Mouse (Mus musculus): ENCODE data around the gene Cln6. TPM values are rescaled to one million over a fixed set of nuclear protein-coding genes. Genes with fewer than 3 reads are reported as not detected.
"Not testable (repeated sequence)": the region's sequence is repeated elsewhere in the genome, so short reads cannot be mapped to it uniquely, and the experiment has no call there.

Cln6 gene
- polyA plus RNA-seq, 1 experiment from 2014 or later, result 19.7 TPM

DNA sequence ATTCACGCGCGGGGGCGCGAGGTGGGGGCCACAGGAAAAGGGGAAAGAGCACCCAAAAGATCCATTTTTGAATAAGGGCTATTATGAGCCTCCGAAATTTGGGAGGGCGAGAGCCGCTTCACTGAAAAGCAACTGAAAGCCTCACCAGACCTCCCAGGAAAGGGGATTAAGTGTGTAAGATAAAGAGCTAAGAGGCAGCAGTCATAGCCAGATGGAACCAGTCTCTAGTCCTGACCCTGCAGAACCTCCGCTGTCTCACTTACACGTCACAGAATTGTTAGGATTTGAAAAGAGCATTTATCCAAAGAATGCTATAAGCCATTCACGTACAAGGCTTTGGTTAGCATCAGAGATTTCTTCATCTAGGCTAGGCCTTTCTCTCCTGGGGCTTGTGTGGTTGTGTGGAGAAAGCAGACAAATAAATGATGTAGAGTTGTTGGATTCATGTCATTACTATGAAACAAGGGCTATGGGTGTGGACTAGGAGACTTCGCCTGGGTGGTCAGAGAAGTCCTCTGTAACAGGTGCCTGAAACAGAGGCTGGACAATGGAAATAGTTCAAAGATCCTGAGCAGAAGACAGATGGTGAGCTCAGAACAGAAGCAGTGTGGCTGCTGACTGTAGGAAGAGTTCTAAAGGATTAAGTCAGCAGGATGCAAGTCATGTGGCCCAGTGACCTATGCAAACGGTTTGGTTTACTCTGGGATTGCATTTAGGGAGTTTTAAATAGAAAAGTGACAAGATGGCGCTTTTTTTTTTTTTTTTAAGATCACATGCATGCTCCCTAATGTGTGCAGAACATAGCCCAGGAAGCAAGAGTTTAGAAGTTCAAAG lies 26.2 kb upstream of the Cln6 start:
- no peaks in the 10 kb centered on the region for H3K27me3 ChIP-seq (ENCODE audit: control insufficient read depth, insufficient read depth, low read length)
- no peaks in the 10 kb centered on the region for H3K9me3 ChIP-seq (ENCODE audit: control insufficient read depth, low read length)
- no peaks in the 10 kb centered on the region for H3K36me3 ChIP-seq (ENCODE audit: control insufficient read depth, insufficient read depth, low read length)
- peak overlapping the region; percentile 96 to 98 for H3K27ac ChIP-seq (replicated peaks in 1 of 2; ENCODE audit: control insufficient read depth in 1 of 2, insufficient read depth in 1 of 2, low read depth in 2 of 2, low read length in 2 of 2)
- H3K4me2 ChIP-seq (ENCODE audit: low read length), result peak overlapping the region; percentile 89
- peak overlapping the region; percentile 75 to 98 for H3K4me3 ChIP-seq (ENCODE audit: control insufficient read depth in 1 of 2, insufficient read depth in 1 of 2, low read depth in 1 of 2, low read length in 2 of 2)
- WGBS, result 10% methylated on average over 14 of the region's 14 CpGs
- H3K4me1 ChIP-seq (ENCODE audit: control insufficient read depth in 2 of 2, insufficient read depth in 2 of 2, low read length in 2 of 2), result peaks cover 11 to 42% of the 10 kb centered on the region in 2 experiments
- ATAC-seq (ENCODE audit: insufficient number of reproducible peaks, insufficient read depth, low FRiP score, low read depth), result no peak
- H3K9ac ChIP-seq (ENCODE audit: low read length), result peak overlapping the region; percentile 97

DNA sequence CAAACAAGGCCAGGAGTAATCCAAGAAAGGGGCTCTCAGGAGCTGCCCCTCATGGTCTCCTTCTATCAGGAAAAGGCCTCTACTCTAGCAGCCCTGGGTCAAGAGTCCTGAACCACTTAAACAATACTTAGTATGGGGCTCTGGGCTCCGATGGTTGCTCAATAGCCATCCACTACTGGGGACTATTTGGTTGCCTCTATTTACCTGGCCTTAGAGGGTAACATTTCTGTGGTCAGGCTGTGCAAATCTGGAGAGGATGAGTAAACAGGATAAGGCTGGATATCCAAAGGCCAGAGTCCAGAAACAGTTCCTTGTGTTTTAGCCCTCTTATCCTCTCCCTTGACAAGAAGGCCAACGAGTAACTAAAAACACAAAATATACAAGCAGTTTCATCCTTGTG lies 23.8 kb upstream of the Cln6 start:
- 84% methylated on average over 2 of the region's 2 CpGs for WGBS
- Histone ChIP-seq H3K4me3 (ENCODE audit: control insufficient read depth in 1 of 2, insufficient read depth in 1 of 2, low read depth in 1 of 2, low read length in 2 of 2) (no peak overlapping the region), H3K9ac (ENCODE audit: low read length) (no peak overlapping the region), H3K4me2 (ENCODE audit: low read length) (no peak overlapping the region), H3K4me1 (ENCODE audit: control insufficient read depth in 2 of 2, insufficient read depth in 2 of 2, low read length in 2 of 2) (peaks cover 21 to 40% of the 10 kb centered on the region in 2 experiments), H3K36me3 (ENCODE audit: control insufficient read depth, insufficient read depth, low read length) (no peaks in the 10 kb centered on the region), H3K9me3 (ENCODE audit: control insufficient read depth, low read length) (no peaks in the 10 kb centered on the region), H3K27me3 (ENCODE audit: control insufficient read depth, insufficient read depth, low read length) (no peaks in the 10 kb centered on the region), H3K27ac (replicated peaks in 1 of 2; ENCODE audit: control insufficient read depth in 1 of 2, insufficient read depth in 1 of 2, low read depth in 2 of 2, low read length in 2 of 2) (no peak overlapping the region)
- no peak for ATAC-seq (ENCODE audit: insufficient number of reproducible peaks, insufficient read depth, low FRiP score, low read depth)

DNA sequence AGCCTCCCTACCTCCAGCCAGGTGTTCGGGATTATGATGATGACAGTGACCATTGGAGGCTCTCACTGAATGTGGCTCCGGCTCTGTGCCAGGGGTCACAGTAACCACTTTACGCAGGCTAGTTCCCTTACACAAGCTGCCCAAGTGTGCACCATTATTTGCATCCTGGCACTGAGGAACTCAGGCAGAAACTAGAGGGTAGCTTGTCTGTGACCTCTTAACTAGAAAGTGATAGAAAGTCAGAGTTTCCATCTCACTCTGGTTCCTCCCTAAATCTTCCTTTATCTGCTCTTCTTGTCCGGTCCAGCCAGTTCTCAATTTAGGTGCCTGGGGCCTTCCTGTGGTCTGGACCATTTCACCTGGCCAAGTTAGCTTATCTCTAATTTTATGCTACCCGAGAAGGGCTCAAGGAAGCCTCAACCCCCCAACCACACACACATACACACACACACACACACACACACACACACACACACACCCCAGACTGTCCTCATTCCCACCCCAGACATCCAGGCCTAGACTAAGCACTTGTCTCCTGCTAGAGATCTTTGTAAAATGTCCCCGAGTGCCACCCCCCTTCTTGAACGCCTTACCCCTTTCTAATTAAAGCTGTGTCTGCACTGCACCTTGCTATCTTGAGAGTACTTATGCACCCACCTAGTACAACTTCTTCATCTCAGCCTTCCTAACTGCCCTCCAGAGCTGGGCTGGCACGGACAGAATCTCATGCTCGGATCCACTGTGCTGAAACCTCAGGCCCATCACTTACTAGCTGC lies 22.1 kb upstream of the Cln6 start:
- no peaks in the 10 kb centered on the region for H3K27me3 ChIP-seq (ENCODE audit: control insufficient read depth, insufficient read depth, low read length)
- H3K4me2 ChIP-seq (ENCODE audit: low read length), result peak overlapping the region; percentile 34
- H3K9me3 ChIP-seq (ENCODE audit: control insufficient read depth, low read length), result no peaks in the 10 kb centered on the region
- H3K4me3 ChIP-seq (ENCODE audit: control insufficient read depth in 1 of 2, insufficient read depth in 1 of 2, low read depth in 1 of 2, low read length in 2 of 2), result no peak overlapping the region
- H3K36me3 ChIP-seq (ENCODE audit: control insufficient read depth, insufficient read depth, low read length), result no peaks in the 10 kb centered on the region
- no peak overlapping the region for H3K9ac ChIP-seq (ENCODE audit: low read length)
- ATAC-seq (ENCODE audit: insufficient number of reproducible peaks, insufficient read depth, low FRiP score, low read depth), result no peak
- peaks cover 21 to 32% of the 10 kb centered on the region in 2 experiments for H3K4me1 ChIP-seq (ENCODE audit: control insufficient read depth in 2 of 2, insufficient read depth in 2 of 2, low read length in 2 of 2)
- WGBS, result 52% methylated on average over 9 of the region's 9 CpGs
- peak overlapping the region; percentile 71 to 76; a peak in 3 of 4 replicates for H3K27ac ChIP-seq (replicated peaks in 1 of 2; ENCODE audit: control insufficient read depth in 1 of 2, insufficient read depth in 1 of 2, low read depth in 2 of 2, low read length in 2 of 2)

DNA sequence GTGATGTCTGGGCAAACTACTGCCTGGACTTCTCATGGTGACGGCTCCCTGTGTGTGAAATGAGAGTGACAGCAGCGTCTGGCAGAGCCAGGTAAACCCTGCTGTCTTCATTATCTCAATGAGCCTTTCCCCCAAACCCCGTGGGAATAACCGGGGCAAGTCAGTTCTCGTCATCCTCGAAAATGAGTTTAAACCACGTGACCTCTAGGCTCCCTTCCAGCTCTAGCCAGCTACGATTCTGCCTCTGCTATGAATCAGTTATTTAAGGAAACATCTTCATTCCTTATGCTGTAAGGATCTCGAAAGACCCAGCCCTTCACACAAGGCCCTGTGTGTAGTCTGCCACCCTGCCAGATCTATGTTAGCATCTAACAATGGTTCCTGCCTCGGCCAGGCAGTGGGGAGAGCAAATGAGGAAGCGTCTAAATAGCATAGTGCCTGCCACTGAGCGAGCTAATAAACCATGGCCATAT lies 21.4 kb upstream of the Cln6 start:
- peak overlapping the region; percentile 71 to 76 for H3K27ac ChIP-seq (replicated peaks in 1 of 2; ENCODE audit: control insufficient read depth in 1 of 2, insufficient read depth in 1 of 2, low read depth in 2 of 2, low read length in 2 of 2)
- ATAC-seq (ENCODE audit: insufficient number of reproducible peaks, insufficient read depth, low FRiP score, low read depth), result 0 out of 2 replicates have a peak, but pooled peaks have one; percentile 35
- H3K9me3 ChIP-seq (ENCODE audit: control insufficient read depth, low read length), result no peaks in the 10 kb centered on the region
- no peaks in the 10 kb centered on the region for H3K27me3 ChIP-seq (ENCODE audit: control insufficient read depth, insufficient read depth, low read length)
- no peaks in the 10 kb centered on the region for H3K36me3 ChIP-seq (ENCODE audit: control insufficient read depth, insufficient read depth, low read length)
- H3K4me3 ChIP-seq (ENCODE audit: control insufficient read depth in 1 of 2, insufficient read depth in 1 of 2, low read depth in 1 of 2, low read length in 2 of 2), result no peak overlapping the region
- peak overlapping the region; percentile 34 for H3K4me2 ChIP-seq (ENCODE audit: low read length)
- peak overlapping the region; percentile 26 for H3K9ac ChIP-seq (ENCODE audit: low read length)
- WGBS, result 26% methylated on average over 12 of the region's 12 CpGs
- H3K4me1 ChIP-seq (ENCODE audit: control insufficient read depth in 2 of 2, insufficient read depth in 2 of 2, low read length in 2 of 2), result peaks cover 20 to 30% of the 10 kb centered on the region in 2 experiments

DNA sequence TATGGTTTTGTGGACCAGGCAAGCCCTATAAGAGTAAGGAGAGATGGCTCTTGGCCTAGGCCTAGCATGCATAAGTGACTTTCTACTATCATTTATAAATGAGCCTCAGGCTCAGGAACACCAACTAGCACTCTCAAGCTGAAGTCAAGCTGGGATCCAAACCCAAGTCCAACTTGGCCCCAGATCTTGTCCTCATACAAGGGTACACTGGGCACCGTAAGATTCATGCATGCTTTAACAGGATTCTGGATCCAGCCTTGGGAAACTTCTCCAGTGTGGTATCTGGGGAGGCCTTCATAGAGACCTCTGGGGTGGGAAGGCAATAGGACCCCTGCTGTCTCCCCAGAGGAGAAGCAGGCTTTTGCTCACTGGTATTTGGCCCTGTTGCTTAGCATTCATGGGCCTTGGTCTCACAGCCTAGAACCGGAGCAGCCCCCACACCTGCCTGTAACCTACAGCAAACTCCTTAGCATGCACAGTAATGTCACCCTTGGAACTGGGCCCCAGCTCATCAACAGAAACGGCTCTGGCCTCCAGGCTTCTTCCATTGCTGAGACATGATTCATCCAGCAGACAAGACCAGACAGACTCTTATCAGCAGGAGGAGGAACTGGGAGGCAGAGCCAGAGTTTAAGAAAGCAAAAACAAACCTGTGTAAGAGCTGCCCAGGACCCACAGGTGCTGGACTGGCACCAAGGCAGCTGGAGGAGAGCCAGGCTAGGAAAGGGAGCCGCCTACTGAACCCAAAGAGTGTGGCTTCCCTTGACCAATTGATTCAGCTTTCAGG lies 20.6 kb upstream of the Cln6 start:
- H3K4me2 ChIP-seq (ENCODE audit: low read length), result no peak overlapping the region
- H3K9me3 ChIP-seq (ENCODE audit: control insufficient read depth, low read length), result no peaks in the 10 kb centered on the region
- no peaks in the 10 kb centered on the region for H3K27me3 ChIP-seq (ENCODE audit: control insufficient read depth, insufficient read depth, low read length)
- WGBS, result 65% methylated on average over 4 of the region's 4 CpGs
- no peaks in the 10 kb centered on the region for H3K36me3 ChIP-seq (ENCODE audit: control insufficient read depth, insufficient read depth, low read length)
- no peak overlapping the region; the same call in 1 of the 2 replicates for H3K9ac ChIP-seq (ENCODE audit: low read length)
- H3K4me1 ChIP-seq (ENCODE audit: control insufficient read depth in 2 of 2, insufficient read depth in 2 of 2, low read length in 2 of 2), result peaks cover 19 to 23% of the 10 kb centered on the region in 2 experiments
- no peak for ATAC-seq (ENCODE audit: insufficient number of reproducible peaks, insufficient read depth, low FRiP score, low read depth)
- no peak overlapping the region for H3K4me3 ChIP-seq (ENCODE audit: control insufficient read depth in 1 of 2, insufficient read depth in 1 of 2, low read depth in 1 of 2, low read length in 2 of 2)
- peak overlapping the region in 1 of 2 experiments; percentile 76; a peak in 3 of 4 replicates for H3K27ac ChIP-seq (replicated peaks in 1 of 2; ENCODE audit: control insufficient read depth in 1 of 2, insufficient read depth in 1 of 2, low read depth in 2 of 2, low read length in 2 of 2)

DNA sequence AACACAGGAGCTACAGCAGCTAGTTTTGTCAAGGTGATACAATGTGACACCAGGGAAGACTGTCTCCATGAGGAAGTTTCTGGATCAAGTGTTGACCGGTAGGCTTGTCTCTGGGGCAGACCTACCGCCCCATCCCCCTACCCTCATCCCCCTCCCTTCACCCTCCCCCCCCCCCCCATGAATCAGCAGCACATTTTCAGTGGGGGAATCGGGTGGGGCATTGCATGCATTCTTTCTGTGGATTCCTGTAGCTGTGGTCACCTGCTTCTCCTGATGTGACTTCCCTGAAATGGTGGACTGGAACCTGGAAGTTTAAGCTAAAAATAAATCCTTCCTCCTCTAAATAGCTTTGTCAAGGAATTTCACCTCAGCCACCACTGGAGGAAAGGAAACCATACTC lies 19.1 kb upstream of the Cln6 start:
- 64% methylated on average over 2 of the region's 3 CpGs for WGBS
- Histone ChIP-seq H3K4me2 (ENCODE audit: low read length) (no peak overlapping the region), H3K36me3 (ENCODE audit: control insufficient read depth, insufficient read depth, low read length) (no peaks in the 10 kb centered on the region), H3K27ac (replicated peaks in 1 of 2; ENCODE audit: control insufficient read depth in 1 of 2, insufficient read depth in 1 of 2, low read depth in 2 of 2, low read length in 2 of 2) (no peak overlapping the region), H3K4me1 (ENCODE audit: control insufficient read depth in 2 of 2, insufficient read depth in 2 of 2, low read length in 2 of 2) (peaks cover 19 to 23% of the 10 kb centered on the region in 2 experiments), H3K9ac (ENCODE audit: low read length) (no peak overlapping the region), H3K4me3 (ENCODE audit: control insufficient read depth in 1 of 2, insufficient read depth in 1 of 2, low read depth in 1 of 2, low read length in 2 of 2) (no peak overlapping the region), H3K9me3 (ENCODE audit: control insufficient read depth, low read length) (no peaks in the 10 kb centered on the region), H3K27me3 (ENCODE audit: control insufficient read depth, insufficient read depth, low read length) (no peaks in the 10 kb centered on the region)
- ATAC-seq (ENCODE audit: insufficient number of reproducible peaks, insufficient read depth, low FRiP score, low read depth), result no peak

DNA sequence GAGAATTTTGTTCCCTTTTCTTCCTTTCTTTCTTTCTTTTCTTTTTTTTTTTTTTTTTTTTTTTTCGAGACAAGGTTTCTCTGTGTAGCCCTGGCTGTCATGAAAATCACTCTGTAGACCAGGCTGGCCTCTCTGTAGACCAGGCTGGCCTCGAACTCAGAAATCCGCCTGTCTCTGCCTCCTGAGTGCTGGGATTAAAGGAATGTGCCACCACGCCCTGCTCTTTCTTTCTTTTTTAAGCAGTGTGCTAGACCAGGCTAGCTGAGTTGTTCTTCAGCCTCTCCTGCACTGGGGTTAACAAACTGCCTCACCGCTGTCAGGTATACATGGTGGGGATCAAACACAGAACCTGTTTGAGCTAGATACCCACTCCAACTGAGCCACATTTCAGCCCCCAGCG lies 18.7 kb upstream of the Cln6 start:
- WGBS, result 85% methylated on average over 6 of the region's 6 CpGs
- H3K4me2 ChIP-seq (ENCODE audit: low read length); ATAC-seq (ENCODE audit: insufficient number of reproducible peaks, insufficient read depth, low FRiP score, low read depth); H3K4me3 ChIP-seq (ENCODE audit: control insufficient read depth in 1 of 2, insufficient read depth in 1 of 2, low read depth in 1 of 2, low read length in 2 of 2); H3K36me3 ChIP-seq (ENCODE audit: control insufficient read depth, insufficient read depth, low read length); H3K9ac ChIP-seq (ENCODE audit: low read length); H3K27ac ChIP-seq (replicated peaks in 1 of 2; ENCODE audit: control insufficient read depth in 1 of 2, insufficient read depth in 1 of 2, low read depth in 2 of 2, low read length in 2 of 2); H3K27me3 ChIP-seq (ENCODE audit: control insufficient read depth, insufficient read depth, low read length); H3K9me3 ChIP-seq (ENCODE audit: control insufficient read depth, low read length): not testable (repeated sequence)
- peaks cover 19 to 23% of the 10 kb centered on the region in 2 experiments for H3K4me1 ChIP-seq (ENCODE audit: control insufficient read depth in 2 of 2, insufficient read depth in 2 of 2, low read length in 2 of 2)
